Mouse (Mus musculus): ENCODE measurements around the gene H2al2a. TPM values are rescaled to one million over a fixed set of nuclear protein-coding genes. Genes with fewer than 3 reads are reported as not detected.

H2al2a gene
- polyA plus RNA-seq, 1 experiment from 2014 or later, result not detected

DNA sequence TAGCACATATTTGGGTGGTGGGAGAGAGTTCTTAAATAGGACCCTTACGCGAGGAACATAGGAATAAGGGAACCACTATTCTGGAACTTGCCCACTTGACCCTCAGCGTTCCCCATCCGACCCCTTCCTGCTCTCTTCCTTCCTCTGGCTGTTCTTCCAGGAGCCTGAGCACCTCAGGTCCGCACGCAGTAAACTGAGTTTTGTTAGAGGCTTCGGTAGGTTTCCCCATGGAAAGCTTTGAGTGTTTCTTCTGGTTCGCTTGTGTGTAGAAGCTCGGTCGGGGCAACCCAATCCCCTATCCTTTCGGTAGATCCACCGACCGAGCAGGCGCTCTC lies 29.0 kb upstream of the H2al2a start:
- Histone ChIP-seq H3K27me3 (no peaks in the 10 kb centered on the region), H3K9ac (peak overlapping the region; percentile 36), H3K4me2 (peak overlapping the region; percentile 88), H3K27ac (replicated peaks) (no peak overlapping the region), H3K36me3 (no peaks in the 10 kb centered on the region), H3K4me3 (peak overlapping the region; percentile 65), H3K9me3 (no peaks in the 10 kb centered on the region), H3K4me1 (replicated peaks) (peaks cover 20% of the 10 kb centered on the region)
- no peak for ATAC-seq (ENCODE audit: low FRiP score, low read depth)
- under 1% methylated on average over 14 of the region's 14 CpGs for WGBS

DNA sequence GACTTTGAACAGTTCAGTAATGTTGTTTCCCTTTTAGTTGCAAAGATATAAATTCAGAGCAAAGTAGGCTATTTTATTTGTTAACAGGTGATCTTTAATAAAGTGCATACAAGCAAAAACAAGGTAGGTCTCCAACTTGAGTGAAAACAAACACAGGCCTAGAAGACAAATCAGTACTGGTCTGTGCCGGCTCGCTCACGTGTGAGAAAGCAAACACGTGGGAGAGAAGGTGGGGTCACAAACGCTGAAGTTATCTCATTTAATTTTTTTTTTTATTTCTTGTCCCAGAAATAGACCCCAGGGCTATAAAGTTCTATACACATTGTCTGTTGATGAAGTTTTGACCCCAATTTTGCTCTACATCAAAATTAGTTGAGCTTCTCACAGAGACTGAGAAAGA lies 28.4 kb upstream of the H2al2a start:
- Histone ChIP-seq H3K36me3 (no peaks in the 10 kb centered on the region), H3K27me3 (no peaks in the 10 kb centered on the region), H3K9ac (no peak overlapping the region), H3K4me3 (no peak overlapping the region), H3K9me3 (no peaks in the 10 kb centered on the region), H3K4me1 (replicated peaks) (peaks cover 20% of the 10 kb centered on the region), H3K4me2 (no peak overlapping the region; the same call in 1 of the 2 replicates), H3K27ac (replicated peaks) (no peak overlapping the region)
- WGBS, result 27% methylated on average over 5 of the region's 5 CpGs
- no peak for ATAC-seq (ENCODE audit: low FRiP score, low read depth)

DNA sequence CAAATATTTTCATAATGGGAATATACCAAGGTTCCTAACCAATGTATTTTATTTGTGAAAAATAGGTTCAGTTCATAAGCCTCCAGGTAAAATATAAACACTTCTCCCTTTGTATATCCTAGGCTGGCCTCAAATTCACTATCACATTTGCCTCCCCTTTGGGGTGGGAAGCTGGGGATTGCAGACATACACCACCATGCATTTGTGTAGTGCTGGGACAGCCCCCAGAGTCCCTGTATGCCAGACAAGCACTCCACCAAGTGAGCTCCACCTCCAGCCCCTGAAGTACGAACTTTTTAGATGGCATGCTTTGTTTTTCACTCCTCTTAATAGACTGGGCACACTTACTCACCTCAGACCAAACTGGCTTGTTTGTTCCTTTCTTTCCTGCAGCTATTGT lies 26.1 kb upstream of the H2al2a start:
- Histone ChIP-seq H3K9ac (no peak overlapping the region), H3K4me1 (replicated peaks) (peaks cover 14% of the 10 kb centered on the region), H3K27ac (replicated peaks) (no peak overlapping the region), H3K36me3 (no peaks in the 10 kb centered on the region), H3K4me2 (no peak overlapping the region), H3K27me3 (no peaks in the 10 kb centered on the region), H3K4me3 (no peak overlapping the region), H3K9me3 (no peaks in the 10 kb centered on the region)
- ATAC-seq (ENCODE audit: low FRiP score, low read depth), result no peak
- WGBS, result 41% methylated on average over 1 of the region's 1 CpGs

DNA sequence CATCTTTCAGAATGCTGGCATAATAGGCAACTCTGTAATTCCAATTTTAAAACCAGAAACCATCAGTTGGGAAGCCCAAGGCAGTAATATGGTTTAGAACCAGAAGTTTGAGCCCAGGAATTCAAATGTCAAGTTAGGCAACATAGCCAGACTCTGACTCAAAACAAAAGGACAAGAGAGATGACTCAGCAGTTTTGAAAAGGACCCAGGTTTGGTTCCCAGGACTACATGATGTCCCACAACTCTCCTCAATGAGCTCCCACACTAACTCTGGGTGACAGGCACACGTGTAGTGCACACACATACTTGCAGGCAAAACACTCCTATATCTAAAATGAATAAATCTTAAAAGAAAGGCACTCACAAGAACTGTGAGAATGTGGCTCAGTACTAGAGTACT lies 22.4 kb upstream of the H2al2a start:
- no peak overlapping the region for H3K4me3 ChIP-seq
- H3K9ac ChIP-seq, result no peak overlapping the region
- H3K9me3 ChIP-seq, result no peaks in the 10 kb centered on the region
- no peaks in the 10 kb centered on the region for H3K27me3 ChIP-seq
- no peak overlapping the region for H3K27ac ChIP-seq (replicated peaks)
- no peaks in the 10 kb centered on the region for H3K36me3 ChIP-seq
- whole genome bisulfite sequencing, result 83% methylated on average over 1 of the region's 1 CpGs
- H3K4me1 ChIP-seq (replicated peaks), result no peaks in the 10 kb centered on the region
- no peak overlapping the region for H3K4me2 ChIP-seq
- ATAC-seq (ENCODE audit: low FRiP score, low read depth), result no peak

- H3K36me3 ChIP-seq, result no peaks in the 10 kb centered on the region
- no peak overlapping the region for H3K4me3 ChIP-seq
- no peaks in the 10 kb centered on the region for H3K27me3 ChIP-seq
- H3K4me1 ChIP-seq (replicated peaks), result no peaks in the 10 kb centered on the region
- no peak overlapping the region for H3K4me2 ChIP-seq
- WGBS, result 95% methylated on average over 6 of the region's 6 CpGs
- H3K9me3 ChIP-seq, result no peaks in the 10 kb centered on the region
- H3K9ac ChIP-seq, result no peak overlapping the region
- no peak overlapping the region for H3K27ac ChIP-seq (replicated peaks)
- ATAC-seq (ENCODE audit: low FRiP score, low read depth), result no peak
These were observed 20.6 kb upstream of the H2al2a start for GRCm38 (mm10) chr2:18017321-18017720.

GRCm38 (mm10) chr2:18016639-18017038 lies 19.9 kb upstream of the H2al2a start:
- H3K9me3 ChIP-seq, result no peaks in the 10 kb centered on the region
- H3K9ac ChIP-seq, result no peak overlapping the region
- WGBS, result 93% methylated on average over 1 of the region's 1 CpGs
- no peak overlapping the region for H3K27ac ChIP-seq (replicated peaks)
- H3K4me3 ChIP-seq, result no peak overlapping the region
- H3K4me1 ChIP-seq (replicated peaks), result no peaks in the 10 kb centered on the region
- no peaks in the 10 kb centered on the region for H3K36me3 ChIP-seq
- no peaks in the 10 kb centered on the region for H3K27me3 ChIP-seq
- no peak overlapping the region for H3K4me2 ChIP-seq
- ATAC-seq (ENCODE audit: low FRiP score, low read depth), result no peak

DNA sequence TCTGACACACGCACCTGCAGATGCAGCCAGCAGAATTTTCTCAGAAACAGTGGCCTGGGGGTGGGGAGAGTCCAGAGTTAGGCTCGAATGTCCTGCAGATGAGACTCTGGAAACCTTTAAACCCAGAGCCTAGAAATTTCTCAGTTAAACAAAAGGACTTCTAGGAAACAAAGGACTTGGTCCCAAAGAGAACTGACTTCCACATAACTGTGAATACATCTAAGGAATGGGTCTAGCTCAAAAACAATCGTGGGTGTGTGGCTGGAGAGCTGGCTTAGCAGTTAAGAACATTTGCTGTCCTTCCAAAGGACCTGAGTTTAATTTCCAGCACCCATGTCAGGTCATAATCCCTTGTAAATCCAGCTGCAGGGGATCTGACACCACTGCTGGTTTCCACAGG lies 18.8 kb upstream of the H2al2a start:
- H3K27me3 ChIP-seq, result no peaks in the 10 kb centered on the region
- no peaks in the 10 kb centered on the region for H3K36me3 ChIP-seq
- no peak for ATAC-seq (ENCODE audit: low FRiP score, low read depth)
- H3K9ac ChIP-seq, result no peak overlapping the region
- H3K27ac ChIP-seq (replicated peaks), result no peak overlapping the region
- 53% methylated on average over 3 of the region's 3 CpGs for WGBS
- H3K9me3 ChIP-seq, result no peaks in the 10 kb centered on the region
- H3K4me1 ChIP-seq (replicated peaks), result no peaks in the 10 kb centered on the region
- no peak overlapping the region for H3K4me3 ChIP-seq
- H3K4me2 ChIP-seq, result no peak overlapping the region

DNA sequence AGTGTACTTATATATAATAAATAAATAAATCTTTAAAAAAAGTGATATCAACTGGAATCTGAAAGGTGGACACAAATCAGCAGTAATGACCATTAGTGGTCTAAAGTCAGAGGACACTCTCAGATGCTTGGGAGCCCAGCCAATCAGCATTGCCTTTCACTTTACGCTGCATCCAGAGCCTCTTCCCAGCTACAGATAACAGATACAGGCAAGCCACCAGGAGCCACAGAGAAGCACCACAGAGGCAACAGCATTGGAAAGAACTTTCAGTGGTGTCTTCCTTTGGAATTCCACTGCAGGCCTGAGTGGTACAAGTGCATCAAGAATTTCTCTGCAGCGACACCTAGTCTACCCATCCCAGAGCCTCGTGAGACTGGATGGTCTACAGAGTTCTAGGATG lies 16.1 kb upstream of the H2al2a start:
- Histone ChIP-seq H3K4me2 (no peak overlapping the region), H3K9me3 (no peaks in the 10 kb centered on the region), H3K4me3 (no peak overlapping the region), H3K4me1 (replicated peaks) (no peaks in the 10 kb centered on the region), H3K27ac (replicated peaks) (no peak overlapping the region), H3K9ac (no peak overlapping the region), H3K36me3 (no peaks in the 10 kb centered on the region), H3K27me3 (no peaks in the 10 kb centered on the region)
- WGBS, result 92% methylated on average over 3 of the region's 3 CpGs
- no peak for ATAC-seq (ENCODE audit: low FRiP score, low read depth)

DNA sequence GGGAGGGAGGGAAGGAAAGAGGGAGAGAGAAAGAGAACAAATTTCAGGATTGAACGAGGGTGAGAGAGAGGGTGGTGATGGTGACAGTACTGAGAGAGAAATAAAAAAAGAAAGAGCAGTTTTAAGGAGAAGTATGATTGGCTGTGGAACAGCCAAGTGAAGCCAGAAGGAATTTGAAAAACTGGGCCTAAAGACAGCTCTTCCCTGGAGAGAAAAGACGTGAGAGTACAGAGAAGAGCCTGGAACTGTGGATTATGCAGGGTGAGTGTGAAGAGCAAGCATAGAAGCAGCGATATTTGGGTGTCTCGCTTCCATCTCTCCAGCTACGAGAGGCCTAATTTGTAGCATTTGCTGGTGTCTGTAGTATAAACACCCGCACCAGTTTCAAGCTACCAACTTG lies 14.5 kb upstream of the H2al2a start:
- no peak overlapping the region for H3K9ac ChIP-seq
- no peak overlapping the region for H3K4me2 ChIP-seq
- no peak for ATAC-seq (ENCODE audit: low FRiP score, low read depth)
- no peak overlapping the region for H3K27ac ChIP-seq (replicated peaks)
- H3K4me3 ChIP-seq, result no peak overlapping the region
- H3K9me3 ChIP-seq, result no peaks in the 10 kb centered on the region
- no peaks in the 10 kb centered on the region for H3K4me1 ChIP-seq (replicated peaks)
- WGBS, result 91% methylated on average over 6 of the region's 6 CpGs
- no peaks in the 10 kb centered on the region for H3K27me3 ChIP-seq
- H3K36me3 ChIP-seq, result no peaks in the 10 kb centered on the region

DNA sequence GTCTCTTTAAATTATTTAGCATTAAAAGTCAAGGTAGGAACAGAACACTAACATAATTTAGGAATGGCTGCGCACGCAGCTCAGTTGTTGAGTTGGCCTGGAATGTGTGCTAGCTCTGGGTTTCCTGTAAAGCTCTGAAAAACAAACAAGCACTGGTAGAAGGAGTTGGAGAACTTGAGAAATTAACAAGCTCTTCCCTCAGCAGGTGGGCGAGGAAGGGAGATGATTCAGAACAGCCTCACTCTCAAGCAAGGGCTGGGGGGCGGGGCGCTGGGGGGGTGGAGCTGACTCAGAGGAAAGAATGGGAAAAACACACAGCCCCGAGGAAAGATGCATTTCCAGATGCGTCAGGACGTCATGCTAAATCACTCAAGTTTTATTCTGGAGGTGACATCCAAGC lies 8.4 kb upstream of the H2al2a start:
- Histone ChIP-seq H3K4me1 (replicated peaks) (no peaks in the 10 kb centered on the region), H3K9ac (no peak overlapping the region), H3K36me3 (no peaks in the 10 kb centered on the region), H3K9me3 (no peaks in the 10 kb centered on the region), H3K4me3 (no peak overlapping the region), H3K27me3 (no peaks in the 10 kb centered on the region), H3K27ac (replicated peaks) (no peak overlapping the region), H3K4me2 (no peak overlapping the region)
- no peak for ATAC-seq (ENCODE audit: low FRiP score, low read depth)
- WGBS, result 33% methylated on average over 8 of the region's 8 CpGs

DNA sequence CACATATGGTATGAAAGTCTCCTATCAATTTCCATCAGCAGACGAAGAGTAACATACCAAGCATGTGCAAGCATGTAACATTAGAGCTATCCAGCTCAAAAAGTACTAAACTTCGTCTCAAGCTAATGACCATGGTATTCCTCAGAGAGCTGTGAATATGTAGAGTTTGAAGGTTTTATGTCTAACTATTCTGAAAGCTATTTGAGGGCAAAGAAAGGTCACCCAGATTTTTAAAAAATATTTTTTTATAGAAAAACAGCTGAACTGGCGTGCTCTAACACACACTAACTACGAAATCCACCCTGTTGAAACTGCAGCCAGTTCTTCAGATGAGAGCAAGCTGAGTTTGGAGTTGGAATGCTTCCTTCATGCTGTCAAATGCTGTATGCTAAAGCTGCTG lies 7.5 kb upstream of the H2al2a start:
- no peaks in the 10 kb centered on the region for H3K4me1 ChIP-seq (replicated peaks)
- no peaks in the 10 kb centered on the region for H3K27me3 ChIP-seq
- no peak overlapping the region for H3K9ac ChIP-seq
- no peaks in the 10 kb centered on the region for H3K36me3 ChIP-seq
- no peak overlapping the region for H3K4me2 ChIP-seq
- WGBS, result 87% methylated on average over 4 of the region's 4 CpGs
- no peak overlapping the region for H3K27ac ChIP-seq (replicated peaks)
- no peaks in the 10 kb centered on the region for H3K9me3 ChIP-seq
- no peak overlapping the region for H3K4me3 ChIP-seq
- no peak for ATAC-seq (ENCODE audit: low FRiP score, low read depth)

GRCm38 (mm10) chr2:18002306-18002705 lies 5.5 kb upstream of the H2al2a start:
- no peak overlapping the region for H3K9ac ChIP-seq
- no peaks in the 10 kb centered on the region for H3K27me3 ChIP-seq
- ATAC-seq (ENCODE audit: low FRiP score, low read depth), result no peak
- WGBS, result 93% methylated on average over 3 of the region's 3 CpGs
- no peak overlapping the region for H3K27ac ChIP-seq (replicated peaks)
- no peaks in the 10 kb centered on the region for H3K36me3 ChIP-seq
- no peak overlapping the region for H3K4me2 ChIP-seq
- H3K4me1 ChIP-seq (replicated peaks), result no peaks in the 10 kb centered on the region
- no peaks in the 10 kb centered on the region for H3K9me3 ChIP-seq
- H3K4me3 ChIP-seq, result no peak overlapping the region

DNA sequence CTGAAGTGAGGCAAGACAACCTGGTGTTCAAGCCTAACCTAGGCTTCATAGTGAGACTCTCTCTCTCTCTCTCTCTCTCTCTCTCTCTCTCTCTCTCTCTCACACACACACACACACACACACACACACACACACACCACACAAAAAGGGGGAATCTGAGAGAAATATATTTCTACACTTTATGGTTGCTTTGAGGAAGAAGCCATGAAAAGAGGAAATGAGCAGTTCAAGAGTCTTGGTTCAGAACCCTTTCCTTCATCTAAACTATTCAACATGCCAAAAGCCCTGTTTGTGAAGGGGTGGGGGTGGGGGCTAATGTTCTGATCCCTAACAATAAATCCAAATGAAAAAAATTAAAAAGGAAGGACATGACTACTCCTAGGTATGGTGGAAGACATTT lies 7.2 kb downstream of the H2al2a start:
- Histone ChIP-seq H3K4me2 (no peak overlapping the region), H3K4me3 (no peak overlapping the region)
- no peak for ATAC-seq (ENCODE audit: low FRiP score, low read depth)

More for the DNA sequence above, 7.2 kb downstream of the H2al2a start:
- no peaks in the 10 kb centered on the region for H3K36me3 ChIP-seq
- no peaks in the 10 kb centered on the region for H3K27me3 ChIP-seq
- no peak overlapping the region for H3K27ac ChIP-seq (replicated peaks)
- H3K9ac ChIP-seq, result no peak overlapping the region
- no peaks in the 10 kb centered on the region for H3K4me1 ChIP-seq (replicated peaks)
- no peaks in the 10 kb centered on the region for H3K9me3 ChIP-seq
